Mouse (Mus musculus): ENCODE measurements at regions not wholly inside any gene's neighbourhood (a gene's known extent, or its start where the extent isn't known, plus 50 kb on each side); places are given as distances from the start of the nearest gene placed in this dataset.

- H3K4me1 ChIP-seq (ENCODE audit: control insufficient read depth, insufficient read depth, low read length) = peaks cover 20% of the 10 kb centered on the region
- H3K9ac ChIP-seq (ENCODE audit: low read length) = no peak overlapping the region
- no peak overlapping the region for H3K4me3 ChIP-seq (ENCODE audit: low read depth, low read length)
- ATAC-seq (no peak), DNase-seq (ENCODE audit: low spot score) (peak; percentile 42)
- H3K27me3 ChIP-seq (replicated peaks; ENCODE audit: control insufficient read depth, insufficient read depth, low read length) = no peaks in the 10 kb centered on the region
- 68% methylated on average over 3 of the region's 3 CpGs for WGBS
- no peak overlapping the region for H3K27ac ChIP-seq (ENCODE audit: low read depth, low read length)
- H3K4me2 ChIP-seq (ENCODE audit: low read length) = no peak overlapping the region
- no peaks in the 10 kb centered on the region for H3K9me3 ChIP-seq (replicated peaks; ENCODE audit: control insufficient read depth, low read length)
- H3K36me3 ChIP-seq (ENCODE audit: control insufficient read depth, insufficient read depth, low read length) = no peaks in the 10 kb centered on the region
Measured at GRCm38 (mm10) chr9:41451738-41452137, 290.2 kb upstream of the Ubash3b start.

- no peak for ATAC-seq
- Histone ChIP-seq H3K4me3 (ENCODE audit: low read depth, low read length) (no peak overlapping the region), H3K4me2 (ENCODE audit: low read length) (no peak overlapping the region), H3K36me3 (ENCODE audit: control insufficient read depth, insufficient read depth, low read length) (no peaks in the 10 kb centered on the region), H3K9me3 (replicated peaks; ENCODE audit: control insufficient read depth, low read length) (no peaks in the 10 kb centered on the region), H3K9ac (ENCODE audit: low read length) (no peak overlapping the region), H3K4me1 (ENCODE audit: control insufficient read depth, insufficient read depth, low read length) (peaks cover 31% of the 10 kb centered on the region), H3K27me3 (replicated peaks; ENCODE audit: control insufficient read depth, insufficient read depth, low read length) (no peaks in the 10 kb centered on the region), H3K27ac (ENCODE audit: low read depth, low read length) (no peak overlapping the region)
- WGBS = 71% methylated on average over 4 of the region's 4 CpGs
- DNase-seq (ENCODE audit: low spot score) = no peak
Measured at GRCm38 (mm10) chr9:41449233-41449632, 287.7 kb upstream of the Ubash3b start.

- ATAC-seq = no peak
- no peak overlapping the region for H3K9ac ChIP-seq (ENCODE audit: low read length)
- H3K4me3 ChIP-seq (ENCODE audit: low read depth, low read length) = no peak overlapping the region
- no peak for DNase-seq (ENCODE audit: low spot score)
- peak overlapping the region; percentile 97 for H3K27ac ChIP-seq (ENCODE audit: low read depth, low read length)
- peak overlapping the region; percentile 40 for H3K4me2 ChIP-seq (ENCODE audit: low read length)
- WGBS = 73% methylated on average over 8 of the region's 8 CpGs
- no peaks in the 10 kb centered on the region for H3K27me3 ChIP-seq (replicated peaks; ENCODE audit: control insufficient read depth, insufficient read depth, low read length)
- H3K9me3 ChIP-seq (replicated peaks; ENCODE audit: control insufficient read depth, low read length) = no peaks in the 10 kb centered on the region
- H3K4me1 ChIP-seq (ENCODE audit: control insufficient read depth, insufficient read depth, low read length) = peaks cover 31% of the 10 kb centered on the region
- no peaks in the 10 kb centered on the region for H3K36me3 ChIP-seq (ENCODE audit: control insufficient read depth, insufficient read depth, low read length)
Measured at GRCm38 (mm10) chr9:41447902-41448301, 286.4 kb upstream of the Ubash3b start.

GRCm38 (mm10) chr9:41447211-41447875 lies 285.8 kb upstream of the Ubash3b start:
- ATAC-seq (peak; percentile 73), DNase-seq (ENCODE audit: low spot score) (peak; percentile 93)
- peaks cover 31% of the 10 kb centered on the region for H3K4me1 ChIP-seq (ENCODE audit: control insufficient read depth, insufficient read depth, low read length)
- peak overlapping the region; percentile 97 for H3K27ac ChIP-seq (ENCODE audit: low read depth, low read length)
- no peak overlapping the region for H3K4me3 ChIP-seq (ENCODE audit: low read depth, low read length)
- H3K36me3 ChIP-seq (ENCODE audit: control insufficient read depth, insufficient read depth, low read length) = no peaks in the 10 kb centered on the region
- H3K27me3 ChIP-seq (replicated peaks; ENCODE audit: control insufficient read depth, insufficient read depth, low read length) = no peaks in the 10 kb centered on the region
- no peaks in the 10 kb centered on the region for H3K9me3 ChIP-seq (replicated peaks; ENCODE audit: control insufficient read depth, low read length)
- WGBS = 5% methylated on average over 12 of the region's 12 CpGs
- H3K4me2 ChIP-seq (ENCODE audit: low read length) = peak overlapping the region; percentile 40
- H3K9ac ChIP-seq (ENCODE audit: low read length) = peak overlapping the region; percentile 53

GRCm38 (mm10) chr9:41446431-41447203 lies 285.1 kb upstream of the Ubash3b start:
- H3K4me3 ChIP-seq (ENCODE audit: low read depth, low read length) = no peak overlapping the region
- peaks cover 31% of the 10 kb centered on the region for H3K4me1 ChIP-seq (ENCODE audit: control insufficient read depth, insufficient read depth, low read length)
- ATAC-seq (peak; percentile 77), DNase-seq (ENCODE audit: low spot score) (peak; percentile 80)
- no peaks in the 10 kb centered on the region for H3K36me3 ChIP-seq (ENCODE audit: control insufficient read depth, insufficient read depth, low read length)
- peak overlapping the region; percentile 40 for H3K4me2 ChIP-seq (ENCODE audit: low read length)
- 34% methylated on average over 9 of the region's 9 CpGs for WGBS
- no peaks in the 10 kb centered on the region for H3K27me3 ChIP-seq (replicated peaks; ENCODE audit: control insufficient read depth, insufficient read depth, low read length)
- H3K9ac ChIP-seq (ENCODE audit: low read length) = peak overlapping the region; percentile 53
- H3K9me3 ChIP-seq (replicated peaks; ENCODE audit: control insufficient read depth, low read length) = no peaks in the 10 kb centered on the region
- H3K27ac ChIP-seq (ENCODE audit: low read depth, low read length) = peak overlapping the region; percentile 97

GRCm38 (mm10) chr9:41442418-41442817 lies 280.9 kb upstream of the Ubash3b start:
- H3K4me2 ChIP-seq (ENCODE audit: low read length) = no peak overlapping the region
- H3K27ac ChIP-seq (ENCODE audit: low read depth, low read length) = no peak overlapping the region
- H3K4me1 ChIP-seq (ENCODE audit: control insufficient read depth, insufficient read depth, low read length) = peaks cover 18% of the 10 kb centered on the region
- no peak for ATAC-seq
- H3K27me3 ChIP-seq (replicated peaks; ENCODE audit: control insufficient read depth, insufficient read depth, low read length) = no peaks in the 10 kb centered on the region
- 92% methylated on average over 3 of the region's 3 CpGs for WGBS
- no peak for DNase-seq (ENCODE audit: low spot score)
- peaks cover 6% of the 10 kb centered on the region; the same call in 1 of the 2 replicates for H3K9me3 ChIP-seq (replicated peaks; ENCODE audit: control insufficient read depth, low read length)
- no peaks in the 10 kb centered on the region for H3K36me3 ChIP-seq (ENCODE audit: control insufficient read depth, insufficient read depth, low read length)
- H3K9ac ChIP-seq (ENCODE audit: low read length) = no peak overlapping the region
- H3K4me3 ChIP-seq (ENCODE audit: low read depth, low read length) = no peak overlapping the region

GRCm38 (mm10) chr9:41439979-41440378 lies 278.5 kb upstream of the Ubash3b start:
- no peak overlapping the region for H3K27ac ChIP-seq (ENCODE audit: low read depth, low read length)
- DNase-seq (ENCODE audit: low spot score) (no peak), ATAC-seq (no peak)
- H3K27me3 ChIP-seq (replicated peaks; ENCODE audit: control insufficient read depth, insufficient read depth, low read length) = no peaks in the 10 kb centered on the region
- H3K36me3 ChIP-seq (ENCODE audit: control insufficient read depth, insufficient read depth, low read length) = no peaks in the 10 kb centered on the region
- WGBS = 92% methylated on average over 4 of the region's 4 CpGs
- H3K4me1 ChIP-seq (ENCODE audit: control insufficient read depth, insufficient read depth, low read length) = no peaks in the 10 kb centered on the region
- H3K9ac ChIP-seq (ENCODE audit: low read length) = no peak overlapping the region
- no peak overlapping the region for H3K4me2 ChIP-seq (ENCODE audit: low read length)
- H3K9me3 ChIP-seq (replicated peaks; ENCODE audit: control insufficient read depth, low read length) = peaks cover 8% of the 10 kb centered on the region; the same call in 1 of the 2 replicates
- H3K4me3 ChIP-seq (ENCODE audit: low read depth, low read length) = no peak overlapping the region

GRCm38 (mm10) chr9:41438141-41438540 lies 276.6 kb upstream of the Ubash3b start:
- Histone ChIP-seq H3K27me3 (replicated peaks; ENCODE audit: control insufficient read depth, insufficient read depth, low read length) (no peaks in the 10 kb centered on the region), H3K27ac (ENCODE audit: low read depth, low read length) (no peak overlapping the region), H3K4me1 (ENCODE audit: control insufficient read depth, insufficient read depth, low read length) (no peaks in the 10 kb centered on the region), H3K36me3 (ENCODE audit: control insufficient read depth, insufficient read depth, low read length) (no peaks in the 10 kb centered on the region), H3K9me3 (replicated peaks; ENCODE audit: control insufficient read depth, low read length) (peaks cover 8% of the 10 kb centered on the region; the same call in 1 of the 2 replicates), H3K4me2 (ENCODE audit: low read length) (no peak overlapping the region), H3K9ac (ENCODE audit: low read length) (no peak overlapping the region), H3K4me3 (ENCODE audit: low read depth, low read length) (no peak overlapping the region)
- ATAC-seq (no peak), DNase-seq (ENCODE audit: low spot score) (peak; percentile 39)
- WGBS = 94% methylated on average over 2 of the region's 2 CpGs
